Mouse (Mus musculus) myocyte (in vitro differentiated cells): ENCODE data around the gene Twnk. TPM values are rescaled to one million over a fixed set of nuclear protein-coding genes. Genes with fewer than 3 reads are reported as not detected.
A peak's percentile ranks its signal among the peaks of the same experiment; 100 is the strongest.

Source experiments
- H3K27me3 ChIP-seq: one replicate; pipeline ENCODE4 v1.6.1; 2011; ENCODE audit not compliant: control insufficient read depth, insufficient read depth, insufficient read length
- H3K36me3 ChIP-seq: one replicate; pipeline ENCODE4 v1.6.1; 2011; ENCODE audit not compliant: control insufficient read depth, insufficient read depth
- H3K4me2 ChIP-seq: one replicate; pipeline ENCODE4 v1.6.1; 2011; ENCODE audit warnings: low read depth, control low read depth
- H3K4me3 ChIP-seq: one replicate; pipeline ENCODE4 v1.5.1; 2011; ENCODE audit warnings: mild to moderate bottlenecking, control low read depth, moderate library complexity
- H3K79me2 ChIP-seq: one replicate; pipeline ENCODE4 v1.6.1; 2011; ENCODE audit not compliant: control insufficient read depth, insufficient read depth
- H3ac ChIP-seq: one replicate; pipeline ENCODE4 v1.6.1; 2011; ENCODE audit not compliant: control insufficient read depth, insufficient read length
- CEBPB ChIP-seq: IDR thresholded peaks from 2 replicates; pipeline ENCODE4 v1.6.1; 2011; ENCODE audit warnings: mild to moderate bottlenecking, moderate library complexity; ENCODE audit not compliant: poor library complexity, insufficient read depth, severe bottlenecking
- E2F4 ChIP-seq: IDR thresholded peaks from one replicate; pipeline ENCODE4 v1.6.1; 2011; ENCODE audit warnings: mild to moderate bottlenecking, control low read depth, moderate library complexity; ENCODE audit not compliant: insufficient read depth
- MAX ChIP-seq: IDR thresholded peaks from one replicate; pipeline ENCODE4 v1.6.1; 2011; ENCODE audit warnings: low read depth, mild to moderate bottlenecking, control low read depth
- MYOD1 ChIP-seq, 3 experiments: IDR thresholded peaks; one replicate each; pipeline ENCODE4 v1.6.1; 2011; ENCODE audit warnings: control low read depth in 2 of 3, low read depth in 2 of 3, mild to moderate bottlenecking in 2 of 3, moderate library complexity in 1 of 3; ENCODE audit not compliant: insufficient read length in 2 of 3, control insufficient read depth in 1 of 3
- MYOG ChIP-seq, 3 experiments: IDR thresholded peaks; one replicate each; pipeline ENCODE4 v1.6.1; 2011; ENCODE audit warnings: control low read depth in 2 of 3, low read depth in 2 of 3, mild to moderate bottlenecking in 2 of 3; ENCODE audit not compliant: insufficient read length in 2 of 3, control insufficient read depth in 1 of 3, insufficient read depth in 1 of 3
- POLR2A ChIP-seq: IDR thresholded peaks from one replicate; pipeline ENCODE4 v1.6.1; 2011; ENCODE audit warnings: low read depth, mild to moderate bottlenecking, control low read depth, moderate library complexity; ENCODE audit not compliant: insufficient read length
- POLR2AphosphoS2 ChIP-seq: IDR thresholded peaks from one replicate; pipeline ENCODE4 v1.6.1; 2011; ENCODE audit warnings: low read depth, control low read depth; ENCODE audit not compliant: insufficient read length
- REST ChIP-seq: IDR thresholded peaks from one replicate; pipeline ENCODE4 v1.6.1; 2011; ENCODE audit warnings: mild to moderate bottlenecking, control low read depth, moderate library complexity; ENCODE audit not compliant: insufficient read depth, insufficient read length
- SRF ChIP-seq: IDR thresholded peaks from one replicate; pipeline ENCODE4 v1.6.1; 2011; ENCODE audit warnings: low read depth; ENCODE audit not compliant: control insufficient read depth, insufficient read length
- TCF12 ChIP-seq: IDR thresholded peaks from one replicate; pipeline ENCODE4 v1.6.1; 2011; ENCODE audit warnings: mild to moderate bottlenecking, control low read depth; ENCODE audit not compliant: poor library complexity, insufficient read depth, severe bottlenecking
- TCF3 ChIP-seq: IDR thresholded peaks from one replicate; pipeline ENCODE4 v1.6.1; 2011; ENCODE audit warnings: low read depth, control low read depth; ENCODE audit not compliant: insufficient read length
- USF1 ChIP-seq: IDR thresholded peaks from one replicate; pipeline ENCODE4 v1.6.1; 2011; ENCODE audit warnings: low read depth, mild to moderate bottlenecking, control low read depth, moderate library complexity
- polyA plus RNA-seq: library from polyadenylated mRNA; unstranded; fragments of >200 nt; fragmentation: generic; extraction: Trizol; gene quantifications from one replicate; pipeline ENCODE4 v1.2.1, GENCODE M21; 2012; ENCODE audit warnings: missing spikeins

The Twnk gene
- polyA plus RNA-seq, 1 experiment = 13.5 TPM

- no peak for TF ChIP-seq REST
- TF ChIP-seq E2F4 = no peak
- peak; percentile 55 for TF ChIP-seq USF1
- Histone ChIP-seq H3K27me3 (no peaks in the 10 kb centered on the region), H3K4me2 (peak within 1 kb of the TSS; percentile 88), H3K79me2 (peaks cover 22% of the 10 kb centered on the region), H3K4me3 (peak within 1 kb of the TSS; percentile 87), H3ac (peak within 1 kb of the TSS; percentile 44), H3K36me3 (no peaks in the 10 kb centered on the region)
These were observed 9.0 kb downstream of the Twnk start, which contains the start of gene Lzts2 for GRCm38 (mm10) chr19:45014335-45014971. TSS of gene Lzts2 (plus strand) at chr19:45014414.

- TF ChIP-seq USF1 (no peak), POLR2A (no peak), CEBPB (no peak), TCF12 (no peak), REST (no peak), MYOG (IDR thresholded peaks at IDR 0.05; ENCODE audit: control insufficient read depth in 1 of 3, insufficient read depth in 1 of 3, insufficient read length in 2 of 3, low read depth in 2 of 3) (no peak), MAX (no peak), POLR2AphosphoS2 (no peak), TCF3 (no peak), SRF (no peak), MYOD1 (IDR thresholded peaks at IDR 0.05; ENCODE audit: control insufficient read depth in 1 of 3, insufficient read length in 2 of 3, low read depth in 2 of 3) (no peak)
- Histone ChIP-seq H3K27me3 (no peaks in the 10 kb centered on the region), H3ac (peak overlapping the region; percentile 44), H3K4me2 (peak overlapping the region; percentile 88), H3K4me3 (peak overlapping the region; percentile 87), H3K79me2 (peaks cover 27% of the 10 kb centered on the region), H3K36me3 (no peaks in the 10 kb centered on the region)
These were observed 9.5 kb downstream of the Twnk start for GRCm38 (mm10) chr19:45014981-45015402.

GRCm38 (mm10) chr19:45015518-45016281, 10.2 kb downstream of the Twnk start:
- no peaks in the 10 kb centered on the region for H3K36me3 ChIP-seq
- peak overlapping the region; percentile 44 for H3ac ChIP-seq

GRCm38 (mm10) chr19:45016341-45017215, 11.1 kb downstream of the Twnk start:
- Histone ChIP-seq H3K36me3 (no peaks in the 10 kb centered on the region), H3K4me2 (peak overlapping the region; percentile 90), H3ac (peak overlapping the region; percentile 86), H3K4me3 (peak overlapping the region; percentile 87), H3K79me2 (peaks cover 43% of the 10 kb centered on the region), H3K27me3 (no peaks in the 10 kb centered on the region)
- no peak for TF ChIP-seq TCF12
- no peak for TF ChIP-seq SRF
- TF ChIP-seq POLR2A = peak; percentile 76
- peak; percentile 38 for TF ChIP-seq TCF3
- TF ChIP-seq MYOD1 (IDR thresholded peaks at IDR 0.05; ENCODE audit: control insufficient read depth in 1 of 3, insufficient read length in 2 of 3, low read depth in 2 of 3) = peak; percentile 39 to 89 (median 63)
- TF ChIP-seq REST = no peak
- TF ChIP-seq CEBPB = 0 out of 2 replicates have a peak, but pooled peaks have one; percentile 23
- peak; percentile 52 to 91 (median 80) for TF ChIP-seq MYOG (IDR thresholded peaks at IDR 0.05; ENCODE audit: control insufficient read depth in 1 of 3, insufficient read depth in 1 of 3, insufficient read length in 2 of 3, low read depth in 2 of 3)
- no peak for TF ChIP-seq MAX
- peak; percentile 63 for TF ChIP-seq POLR2AphosphoS2
- peak; percentile 97 for TF ChIP-seq USF1

More at GRCm38 (mm10) chr19:45015518-45016281, 10.2 kb downstream of the Twnk start:
- no peaks in the 10 kb centered on the region for H3K27me3 ChIP-seq
- peaks cover 34% of the 10 kb centered on the region for H3K79me2 ChIP-seq
- TF ChIP-seq USF1 = peak; percentile 68
- no peak for TF ChIP-seq CEBPB
- no peak for TF ChIP-seq MAX
- TF ChIP-seq MYOG (IDR thresholded peaks at IDR 0.05; ENCODE audit: control insufficient read depth in 1 of 3, insufficient read depth in 1 of 3, insufficient read length in 2 of 3, low read depth in 2 of 3) = no peak
- peak; percentile 48 for TF ChIP-seq POLR2AphosphoS2
- no peak for TF ChIP-seq TCF3
- no peak for TF ChIP-seq SRF
- no peak for TF ChIP-seq POLR2A
- no peak for TF ChIP-seq REST
- TF ChIP-seq E2F4 = no peak
- TF ChIP-seq MYOD1 (IDR thresholded peaks at IDR 0.05; ENCODE audit: control insufficient read depth in 1 of 3, insufficient read length in 2 of 3, low read depth in 2 of 3) = peak; percentile 43 to 86 (median 73)
- TF ChIP-seq TCF12 = no peak
- H3K4me3 ChIP-seq = peak overlapping the region; percentile 87
- peak overlapping the region; percentile 88 for H3K4me2 ChIP-seq
